Mouse (Mus musculus) stomach, postnatal 0 days (tissue): Measurements from ENCODE around the gene Clptm1.

ENCODE experiments used
- CTCF ChIP-seq: IDR thresholded peaks from 2 replicates; pipeline ENCODE4 v1.5.1; 2016; ENCODE audit warnings: antibody characterized with exemption, low read depth, mild to moderate bottlenecking, moderate library complexity
- EP300 ChIP-seq: optimal IDR thresholded peaks from 2 replicates; pipeline ENCODE3; 2016; ENCODE audit warnings: antibody characterized with exemption

DNA sequence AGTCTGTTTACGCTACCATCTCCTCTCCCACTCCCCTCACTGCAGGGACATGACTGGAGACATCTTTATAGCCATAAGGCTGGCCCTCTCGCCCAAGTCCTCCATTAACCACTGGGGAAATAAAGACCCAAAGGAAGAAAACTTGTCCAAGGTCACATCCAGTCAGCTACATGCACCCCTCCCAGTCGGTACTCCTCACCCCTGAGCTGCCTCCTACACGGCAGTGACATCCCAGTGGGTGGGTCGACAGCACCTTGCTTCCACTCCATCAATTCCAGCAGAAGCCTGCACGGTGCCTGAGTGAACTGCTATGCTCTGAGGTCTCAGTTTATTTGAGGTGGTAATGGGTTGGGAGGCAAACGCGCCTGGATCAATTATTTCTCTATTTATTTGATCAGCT, 893 bp downstream of the Clptm1 start:
- TF ChIP-seq CTCF: no peak
- TF ChIP-seq EP300: no peak
